Comparison of ENCODE assay signal across 8 mouse cellular contexts in genomic region chr2:127791919-127792603, GRCm38 (mm10). TPM values are rescaled to one million over a fixed set of nuclear protein-coding genes. Genes with fewer than 3 reads are reported as not detected.
A peak's percentile ranks its signal among the peaks of the same experiment; 100 is the strongest.
DNase-seq lines count a peak whose midpoint lies in the region; ATAC-seq and TF ChIP-seq lines count a peak whose summit lies in the region.

TSS of gene Mtln (minus strand) at chr2:127792488.

- peaks cover 20% of the 10 kb centered on the region for H3K4me1 ChIP-seq in embryonic facial prominence, embryonic 14.5 days (ENCODE audit: control insufficient read depth, insufficient read depth, low read length)
- H3K4me1 ChIP-seq in heart, adult 2 months (ENCODE audit: control insufficient read depth, insufficient read depth, low read length): peaks cover 4% of the 10 kb centered on the region
- H3K4me1 ChIP-seq in limb, embryonic 13.5 days: peaks cover 26% of the 10 kb centered on the region
- H3K4me1 ChIP-seq in midbrain, embryonic 16.5 days (ENCODE audit: control insufficient read depth, insufficient read depth, low read length): peaks cover 23% of the 10 kb centered on the region

- H3K79me2 ChIP-seq in heart, adult 2 months (replicated peaks; ENCODE audit: control insufficient read depth, insufficient read depth, low read length): no peaks in the 10 kb centered on the region

- H3K36me3 ChIP-seq in embryonic facial prominence, embryonic 14.5 days (ENCODE audit: control insufficient read depth, insufficient read depth, low read length): no peaks in the 10 kb centered on the region
- H3K36me3 ChIP-seq in heart, adult 2 months (ENCODE audit: control insufficient read depth, insufficient read depth, low read length): peaks cover 4% of the 10 kb centered on the region
- no peaks in the 10 kb centered on the region for H3K36me3 ChIP-seq in limb, embryonic 13.5 days
- H3K36me3 ChIP-seq in midbrain, embryonic 16.5 days (ENCODE audit: control insufficient read depth, insufficient read depth, low read length): no peaks in the 10 kb centered on the region

- peak within 1 kb of the TSS; percentile 78 for H3K27ac ChIP-seq in embryonic facial prominence, embryonic 14.5 days (replicated peaks; ENCODE audit: low read depth, low read length)
- peak within 1 kb of the TSS; percentile 84 for H3K27ac ChIP-seq in heart, adult 2 months
- H3K27ac ChIP-seq in limb, embryonic 13.5 days: peak within 1 kb of the TSS; percentile 80; the same call in 1 of the 2 replicates
- H3K27ac ChIP-seq in midbrain, embryonic 16.5 days (ENCODE audit: low read length): peak within 1 kb of the TSS; percentile 93

- no peaks in the 10 kb centered on the region for H3K27me3 ChIP-seq in embryonic facial prominence, embryonic 14.5 days (replicated peaks; ENCODE audit: control insufficient read depth, insufficient read depth, low read length)
- H3K27me3 ChIP-seq in heart, adult 2 months (ENCODE audit: control insufficient read depth, insufficient read depth, low read length): no peaks in the 10 kb centered on the region
- H3K27me3 ChIP-seq in limb, embryonic 13.5 days: no peaks in the 10 kb centered on the region
- no peaks in the 10 kb centered on the region for H3K27me3 ChIP-seq in midbrain, embryonic 16.5 days (ENCODE audit: control insufficient read depth, insufficient read depth, low read depth, low read length)

- H3K4me2 ChIP-seq in embryonic facial prominence, embryonic 14.5 days (ENCODE audit: low read depth, low read length): peak within 1 kb of the TSS; percentile 74
- H3K4me2 ChIP-seq in limb, embryonic 13.5 days (replicated peaks): peak within 1 kb of the TSS; percentile 70
- peak within 1 kb of the TSS; percentile 79 for H3K4me2 ChIP-seq in midbrain, embryonic 16.5 days (ENCODE audit: low read length)

- DNase-seq in 3T3-L1 (ENCODE audit: low read depth, low spot score): peak; percentile 82
- DNase-seq in adrenal gland, postnatal 4 days (ENCODE audit: low spot score in 2 of 2): peak; percentile 66 to 75
- peak; percentile 96 for DNase-seq in embryonic facial prominence, embryonic 14.5 days (ENCODE audit: low spot score)
- DNase-seq in heart, adult 2 months: peak; percentile 87 to 91
- DNase-seq in kidney, adult 8-10 months: peak; percentile 88 to 92
- peak; percentile 66 to 84 for DNase-seq in spleen, postnatal 10 days (ENCODE audit: low spot score in 2 of 2)

- peak; percentile 97 for ATAC-seq in embryonic facial prominence, embryonic 14.5 days (ENCODE audit: low read depth)
- peak; percentile 94 for ATAC-seq in limb, embryonic 13.5 days (ENCODE audit: low FRiP score, low read depth)
- peak; percentile 97 for ATAC-seq in midbrain, embryonic 16.5 days

- peak within 1 kb of the TSS; percentile 81 for H3K9ac ChIP-seq in embryonic facial prominence, embryonic 14.5 days (ENCODE audit: low read depth, low read length)
- peak within 1 kb of the TSS; percentile 74 for H3K9ac ChIP-seq in heart, adult 2 months (ENCODE audit: low read depth, low read length)
- peak within 1 kb of the TSS; percentile 79 for H3K9ac ChIP-seq in limb, embryonic 13.5 days
- H3K9ac ChIP-seq in midbrain, embryonic 16.5 days (ENCODE audit: low read depth, low read length): peak within 1 kb of the TSS; percentile 82

- WGBS in embryonic facial prominence, embryonic 14.5 days: 2% methylated on average over 37 of the region's 37 CpGs
- under 1% methylated on average over 37 of the region's 37 CpGs for WGBS in heart, adult 2 months
- 2% methylated on average over 37 of the region's 37 CpGs for WGBS in limb, embryonic 13.5 days
- WGBS in midbrain, embryonic 16.5 days: 1% methylated on average over 37 of the region's 37 CpGs

- no peaks in the 10 kb centered on the region for H3K9me3 ChIP-seq in embryonic facial prominence, embryonic 14.5 days (ENCODE audit: control insufficient read depth, low read length)
- H3K9me3 ChIP-seq in limb, embryonic 13.5 days: no peaks in the 10 kb centered on the region
- no peaks in the 10 kb centered on the region for H3K9me3 ChIP-seq in midbrain, embryonic 16.5 days (replicated peaks; ENCODE audit: control insufficient read depth, low read length, poor library complexity, severe bottlenecking)

- intact Hi-C loops in heart, adult 2 months (cut with DNase I): no loop called here

- peak; percentile 95 for TF ChIP-seq POLR2A in heart, adult 2 months (IDR thresholded peaks at IDR 0.05; ENCODE audit: insufficient read depth, low read depth, low read length)

- TF ChIP-seq EP300 in heart, adult 2 months (IDR thresholded peaks at IDR 0.05; ENCODE audit: insufficient read depth, low read depth, low read length): peak; percentile 72; the same call in 1 of the 2 replicates

- no peak for TF ChIP-seq CTCF in heart, adult 2 months (IDR thresholded peaks at IDR 0.05)

- H3K4me3 ChIP-seq in embryonic facial prominence, embryonic 14.5 days (ENCODE audit: low read depth, low read length): peak within 1 kb of the TSS; percentile 72
- H3K4me3 ChIP-seq in heart, adult 2 months: peak within 1 kb of the TSS; percentile 56
- peak within 1 kb of the TSS; percentile 72 for H3K4me3 ChIP-seq in limb, embryonic 13.5 days
- H3K4me3 ChIP-seq in midbrain, embryonic 16.5 days (ENCODE audit: low read depth, low read length): peak within 1 kb of the TSS; percentile 83

RNA-seq across cellular contexts. Expression of gene Mtln, which starts in this region (rescaled TPM):
- 10 to 100 TPM; 65.4 to 66.7 TPM for total RNA-seq in adrenal gland, postnatal 4 days (2021)
- 38.4 and 42.2 TPM in 2 replicates for polyA plus RNA-seq in embryonic facial prominence, embryonic 14.5 days (2014; fragmentation: Nextera tagmentation; extraction: Ambion mirVana)
- total RNA-seq in heart, adult 2 months (2021): 10 to 100 TPM; 49.6 to 56.7 TPM
- polyA plus RNA-seq in heart, adult 2 months (2012; rRNA removed): 54.0 and 56.1 TPM in 2 replicates
- 26.2 and 29.5 TPM in 2 replicates for polyA plus RNA-seq in limb, embryonic 13.5 days (2015; fragmentation: Nextera tagmentation; extraction: Ambion mirVana)
- polyA plus RNA-seq in midbrain, embryonic 16.5 days (2015; fragmentation: Nextera tagmentation; extraction: Ambion mirVana): 40.6 and 47.4 TPM in 2 replicates

Comparison
In these comparisons a context has a peak if more than half of its experiments do, and no peak if none do; other contexts are left out.
1. Peak in every context shown above with its lines: DNase-seq, ATAC-seq, H3K4me3 ChIP-seq and H3K27ac ChIP-seq.